Mouse (Mus musculus) midbrain, embryonic 11.5 days (tissue): ENCODE data around the gene Emb. TPM values are rescaled to one million over a fixed set of nuclear protein-coding genes. Genes with fewer than 3 reads are reported as not detected.

Source experiments
- ATAC-seq: fragments of 200-750 bp; cut with Nextera tagmentation; 2 replicates; pipeline ENCODE4 v1.8.0; 2017; ENCODE audit warnings: moderate TSS enrichment, moderate library complexity; ENCODE audit not compliant: low FRiP score
- DNase-seq: peaks from one replicate; pipeline ENCODE4 v3.0.0; 2015; ENCODE audit warnings: low spot score; ENCODE audit errors: missing footprints
- H3K27ac ChIP-seq: fragments of 300-500 bp; sonication (generic); 2 replicates; pipeline ENCODE4 v1.5.1; 2014; ENCODE audit warnings: low read depth, low read length
- H3K27me3 ChIP-seq: fragments of 300-500 bp; sonication (generic); 2 replicates; pipeline ENCODE4 v1.6.1; 2014; ENCODE audit warnings: mild to moderate bottlenecking, low read length, moderate library complexity, mixed read lengths; ENCODE audit not compliant: control insufficient read depth, insufficient read depth
- H3K36me3 ChIP-seq: fragments of 300-500 bp; sonication (generic); 2 replicates; pipeline ENCODE4 v1.6.1; 2014; ENCODE audit warnings: mild to moderate bottlenecking, low read length, moderate library complexity, mixed read lengths; ENCODE audit not compliant: control insufficient read depth, insufficient read depth
- H3K4me1 ChIP-seq: fragments of 300-500 bp; sonication (generic); 2 replicates; pipeline ENCODE4 v1.6.1; 2014; ENCODE audit warnings: low read length; ENCODE audit not compliant: control insufficient read depth, insufficient read depth
- H3K4me2 ChIP-seq: fragments of 300-500 bp; sonication (generic); 2 replicates; pipeline ENCODE4 v1.6.1; 2014; ENCODE audit warnings: mild to moderate bottlenecking, moderate library complexity
- H3K4me3 ChIP-seq: fragments of 300-500 bp; sonication (generic); 2 replicates; pipeline ENCODE4 v1.5.1; 2014; ENCODE audit warnings: low read depth, low read length
- H3K9ac ChIP-seq: fragments of 300-500 bp; sonication (generic); 2 replicates; pipeline ENCODE4 v1.6.1; 2014; ENCODE audit warnings: low read length
- H3K9me3 ChIP-seq: fragments of 300-500 bp; sonication (generic); 2 replicates; pipeline ENCODE4 v1.6.1; 2016; ENCODE audit warnings: low read length; ENCODE audit not compliant: control insufficient read depth
- WGBS: fragments of 180-500 bp; shearing (Covaris S2); extraction: QIAGEN DNeasy Blood & Tissue Kit; methylation state at CpG from one replicate; pipeline ENCODE4 v1.1.7; 2014; 5-methylcytosine and 5-hydroxymethylcytosine counted together
- polyA plus RNA-seq: library from polyadenylated mRNA; unstranded; fragments of >200 nt; fragmentation: Nextera tagmentation; extraction: Ambion mirVana; gene quantifications from 2 replicates; pipeline ENCODE4 v1.2.1, GENCODE M21; 2014

Gene Emb
- polyA plus RNA-seq, 1 experiment from 2014 or later = 39.3 TPM

DNA sequence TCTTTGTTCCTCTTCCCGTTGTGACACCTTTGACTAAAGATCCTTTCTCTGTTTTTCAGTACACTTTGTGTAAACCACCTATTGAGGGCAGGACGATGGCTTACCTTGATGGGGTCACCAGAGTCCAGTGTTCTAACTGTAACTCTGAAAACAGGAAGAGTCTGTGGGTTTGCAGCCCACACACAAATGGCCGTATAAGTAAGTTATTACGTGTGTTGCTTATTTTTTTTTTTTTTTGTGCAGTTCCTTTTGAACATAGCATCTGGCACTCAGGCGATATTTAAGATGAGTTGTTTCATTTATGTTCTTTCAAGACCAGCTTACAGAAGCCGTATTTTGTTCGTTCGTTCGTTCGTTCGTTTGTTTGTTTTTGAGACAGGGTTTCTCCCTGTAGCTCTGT is 9.3 kb downstream of the Emb start:
- Histone ChIP-seq H3K4me2 (no peak overlapping the region), H3K9me3 (no peaks in the 10 kb centered on the region), H3K27me3 (no peaks in the 10 kb centered on the region), H3K36me3 (no peaks in the 10 kb centered on the region), H3K4me1 (peaks cover 22% of the 10 kb centered on the region), H3K9ac (no peak overlapping the region), H3K27ac (no peak overlapping the region), H3K4me3 (no peak overlapping the region)
- DNase-seq = no peak
- WGBS = 65% methylated on average over 11 of the region's 11 CpGs
- no peak for ATAC-seq

- WGBS = 82% methylated on average over 2 of the region's 2 CpGs
- Histone ChIP-seq H3K36me3 (no peaks in the 10 kb centered on the region), H3K4me2 (no peak overlapping the region), H3K27me3 (no peaks in the 10 kb centered on the region), H3K27ac (no peak overlapping the region), H3K4me1 (peaks cover 22% of the 10 kb centered on the region), H3K9me3 (no peaks in the 10 kb centered on the region), H3K9ac (no peak overlapping the region), H3K4me3 (no peak overlapping the region)
- DNase-seq (no peak), ATAC-seq (no peak)
These were observed 9.8 kb downstream of the Emb start for GRCm38 (mm10) chr13:117218092-117218491.

GRCm38 (mm10) chr13:117219871-117220500 is 11.7 kb downstream of the Emb start:
- Histone ChIP-seq H3K4me2 (peak overlapping the region; percentile 68), H3K27me3 (no peaks in the 10 kb centered on the region), H3K9me3 (no peaks in the 10 kb centered on the region), H3K4me1 (peaks cover 22% of the 10 kb centered on the region), H3K36me3 (no peaks in the 10 kb centered on the region), H3K4me3 (peak overlapping the region; percentile 70), H3K27ac (peak overlapping the region; percentile 82), H3K9ac (peak overlapping the region; percentile 89)
- ATAC-seq (peak; percentile 49), DNase-seq (peak; percentile 91)
- WGBS = under 1% methylated on average over 16 of the region's 16 CpGs

- H3K36me3 ChIP-seq = no peaks in the 10 kb centered on the region
- H3K27me3 ChIP-seq = no peaks in the 10 kb centered on the region
- H3K27ac ChIP-seq = peak within 1 kb of the TSS; percentile 82
- H3K9ac ChIP-seq = peak within 1 kb of the TSS; percentile 89
- H3K4me2 ChIP-seq = peak within 1 kb of the TSS; percentile 68
- under 1% methylated on average over 67 of the region's 67 CpGs for WGBS
- peak; percentile 97 for DNase-seq
- H3K4me3 ChIP-seq = peak within 1 kb of the TSS; percentile 70
- peak; percentile 89 for ATAC-seq
- no peaks in the 10 kb centered on the region for H3K9me3 ChIP-seq
- H3K4me1 ChIP-seq = peaks cover 18% of the 10 kb centered on the region
These were observed 12.4 kb downstream of the Emb start, which contains the start of gene Gm17509 for GRCm38 (mm10) chr13:117220501-117221321. Gene Gm17509 (minus strand): TSS chr13:117221075.

DNA sequence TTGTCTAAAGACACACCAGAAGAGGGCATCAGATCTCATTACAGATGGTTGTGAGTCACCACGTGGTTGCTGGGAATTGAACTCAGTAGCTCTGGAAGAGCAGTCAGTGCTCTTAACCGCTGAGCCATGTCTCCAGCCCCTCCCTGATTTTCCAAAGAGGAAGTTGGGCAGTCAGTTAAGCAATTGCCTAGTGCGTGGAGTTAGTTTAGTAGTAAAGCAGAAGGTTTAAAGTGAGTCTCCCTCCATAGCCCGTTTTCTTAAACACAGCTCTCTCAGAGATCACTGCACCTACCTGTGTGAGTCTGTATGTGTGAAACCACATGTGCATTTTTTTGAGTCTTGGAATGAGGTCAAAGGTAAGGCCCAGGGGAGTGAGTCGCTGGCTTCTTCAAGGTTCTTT is 14.8 kb downstream of the Emb start:
- ATAC-seq = no peak
- Histone ChIP-seq H3K9me3 (no peaks in the 10 kb centered on the region), H3K4me1 (peaks cover 10% of the 10 kb centered on the region), H3K27ac (no peak overlapping the region), H3K4me2 (no peak overlapping the region), H3K27me3 (no peaks in the 10 kb centered on the region), H3K36me3 (no peaks in the 10 kb centered on the region), H3K9ac (no peak overlapping the region), H3K4me3 (no peak overlapping the region)
- no peak for DNase-seq
- WGBS = 50% methylated on average over 5 of the region's 5 CpGs

DNA sequence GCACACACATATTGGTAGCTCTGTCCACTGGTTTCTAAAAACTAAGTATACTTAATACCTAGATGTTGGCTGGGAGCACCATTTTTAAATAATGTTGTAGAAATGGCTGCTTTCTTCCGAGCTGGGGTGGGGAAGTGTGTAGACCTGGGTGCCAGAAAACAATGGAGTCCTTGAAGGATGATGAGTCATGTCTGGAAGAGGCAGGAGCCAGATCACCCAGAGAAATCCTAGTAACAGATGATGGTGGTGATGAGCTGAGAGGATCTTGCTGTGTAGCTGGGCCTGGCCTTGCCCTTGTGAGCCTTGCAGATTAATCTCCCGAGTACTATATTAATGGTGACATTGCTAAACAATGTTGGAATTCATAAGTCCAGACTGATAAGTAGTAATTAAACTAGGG is 16.6 kb downstream of the Emb start:
- Histone ChIP-seq H3K9ac (no peak overlapping the region), H3K9me3 (no peaks in the 10 kb centered on the region), H3K36me3 (no peaks in the 10 kb centered on the region), H3K4me1 (peaks cover 10% of the 10 kb centered on the region), H3K4me3 (no peak overlapping the region), H3K27me3 (no peaks in the 10 kb centered on the region), H3K4me2 (no peak overlapping the region), H3K27ac (no peak overlapping the region)
- DNase-seq (no peak), ATAC-seq (no peak)
- whole genome bisulfite sequencing = 84% methylated on average over 2 of the region's 2 CpGs

DNA sequence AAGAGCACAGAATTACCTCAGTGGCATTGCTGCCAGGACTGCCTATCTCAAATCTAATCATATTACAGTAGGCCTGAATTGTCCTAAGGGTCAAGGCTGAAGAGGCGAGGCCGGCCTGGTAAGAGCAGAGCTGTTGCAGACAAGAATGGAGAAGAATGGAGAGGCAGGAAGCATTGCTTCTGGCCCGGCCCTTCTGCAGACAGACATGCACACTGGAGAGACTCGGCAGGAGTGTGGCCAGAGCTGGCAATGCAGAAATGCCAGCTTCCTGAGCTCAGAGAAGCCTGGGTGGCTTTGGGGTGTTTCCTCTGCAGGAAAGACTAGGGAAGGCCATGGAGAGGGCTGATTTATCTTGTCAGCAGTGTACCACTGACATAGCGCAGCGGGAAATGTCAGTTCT is 17.2 kb downstream of the Emb start:
- no peak overlapping the region for H3K4me3 ChIP-seq
- no peaks in the 10 kb centered on the region for H3K36me3 ChIP-seq
- H3K27me3 ChIP-seq = no peaks in the 10 kb centered on the region
- ATAC-seq (no peak), DNase-seq (no peak)
- H3K9me3 ChIP-seq = no peaks in the 10 kb centered on the region
- H3K4me2 ChIP-seq = no peak overlapping the region
- 83% methylated on average over 6 of the region's 6 CpGs for WGBS
- H3K27ac ChIP-seq = no peak overlapping the region
- no peak overlapping the region for H3K9ac ChIP-seq
- H3K4me1 ChIP-seq = peaks cover 7% of the 10 kb centered on the region

DNA sequence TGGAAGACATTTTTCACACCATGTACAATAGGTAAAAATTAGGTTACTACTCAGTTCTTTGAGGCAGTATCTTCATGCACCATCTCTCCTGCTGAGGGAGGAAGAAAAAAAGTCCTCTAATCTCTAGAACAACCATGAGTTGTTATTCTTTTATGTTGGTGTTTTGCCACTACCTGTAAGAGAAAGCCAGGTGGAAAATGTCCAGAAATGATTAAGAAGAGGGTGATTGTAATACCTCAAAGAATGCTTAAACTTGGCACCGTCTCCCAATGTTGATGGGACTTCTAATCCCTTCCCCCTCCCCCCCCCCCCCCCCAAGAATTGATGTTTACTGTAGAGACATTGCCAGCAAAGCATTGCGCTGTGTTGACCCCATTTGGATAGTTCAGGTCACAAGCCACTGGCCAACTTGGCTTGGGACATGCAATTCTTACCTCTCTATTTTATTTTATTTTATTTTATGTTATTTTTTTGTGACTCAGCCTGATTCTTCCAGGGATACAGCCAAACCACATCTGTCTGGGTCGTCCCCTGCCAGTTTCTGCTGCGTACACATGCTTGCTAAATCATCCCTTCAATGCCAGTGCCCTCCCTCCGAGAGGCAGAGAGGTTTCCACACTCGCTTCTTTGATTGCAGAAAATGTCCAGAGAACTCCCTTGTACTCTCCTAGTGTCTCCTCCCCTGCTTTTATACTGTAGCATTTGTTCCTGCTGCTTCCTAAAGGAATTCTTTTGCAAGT is 22.2 kb downstream of the Emb start:
- no peak overlapping the region for H3K27ac ChIP-seq
- no peaks in the 10 kb centered on the region for H3K4me1 ChIP-seq
- H3K4me3 ChIP-seq = no peak overlapping the region
- H3K36me3 ChIP-seq = no peaks in the 10 kb centered on the region
- no peak overlapping the region for H3K4me2 ChIP-seq
- no peak overlapping the region for H3K9ac ChIP-seq
- no peaks in the 10 kb centered on the region for H3K27me3 ChIP-seq
- DNase-seq = no peak
- H3K9me3 ChIP-seq = no peaks in the 10 kb centered on the region
- 80% methylated on average over 6 of the region's 6 CpGs for WGBS
- no peak for ATAC-seq

- no peak overlapping the region for H3K4me2 ChIP-seq
- no peak for DNase-seq
- WGBS = 90% methylated on average over 8 of the region's 8 CpGs
- H3K27me3 ChIP-seq = no peaks in the 10 kb centered on the region
- H3K9ac ChIP-seq = no peak overlapping the region
- H3K9me3 ChIP-seq = no peaks in the 10 kb centered on the region
- H3K4me3 ChIP-seq = no peak overlapping the region
- H3K27ac ChIP-seq = no peak overlapping the region
- no peaks in the 10 kb centered on the region for H3K4me1 ChIP-seq
- no peak for ATAC-seq
- H3K36me3 ChIP-seq = no peaks in the 10 kb centered on the region
These were observed 25.5 kb downstream of the Emb start for GRCm38 (mm10) chr13:117233808-117234207.
